Mouse (Mus musculus) forebrain, embryonic 13.5 days (tissue): ENCODE measurements around the gene Ctrc. TPM values are rescaled to one million over a fixed set of nuclear protein-coding genes. Genes with fewer than 3 reads are reported as not detected.

ENCODE experiments used
- ATAC-seq: fragments of 200-750 bp; cut with Nextera tagmentation; 2 replicates; pipeline ENCODE4 v1.8.0; 2017
- H3K27ac ChIP-seq: fragments of 300-500 bp; sonication (generic); 2 replicates; pipeline ENCODE4 v1.5.1; 2015; ENCODE audit warnings: inconsistent platforms, mild to moderate bottlenecking, moderate library complexity
- H3K27me3 ChIP-seq: fragments of 300-500 bp; sonication (generic); 2 replicates; pipeline ENCODE4 v1.6.1; 2015; ENCODE audit warnings: mild to moderate bottlenecking, inconsistent platforms
- H3K36me3 ChIP-seq: fragments of 300-500 bp; sonication (generic); 2 replicates; pipeline ENCODE4 v1.6.1; 2015; ENCODE audit warnings: mild to moderate bottlenecking, inconsistent platforms; ENCODE audit not compliant: poor library complexity, severe bottlenecking
- H3K4me1 ChIP-seq: fragments of 300-500 bp; sonication (generic); 2 replicates; pipeline ENCODE4 v1.6.1; 2015; ENCODE audit warnings: inconsistent platforms
- H3K4me2 ChIP-seq: fragments of 300-500 bp; sonication (generic); 2 replicates; pipeline ENCODE4 v1.6.1; 2015; ENCODE audit warnings: inconsistent platforms, mild to moderate bottlenecking, moderate library complexity
- H3K4me3 ChIP-seq: fragments of 300-500 bp; sonication (generic); 2 replicates; pipeline ENCODE4 v1.5.1; 2015; ENCODE audit warnings: mild to moderate bottlenecking, inconsistent platforms
- H3K9ac ChIP-seq: fragments of 300-500 bp; sonication (generic); 2 replicates; pipeline ENCODE4 v1.6.1; 2015; ENCODE audit warnings: mild to moderate bottlenecking, inconsistent platforms
- H3K9me3 ChIP-seq: fragments of 300-500 bp; sonication (generic); replicated peaks from 2 replicates; pipeline ENCODE4 v1.6.1; 2016; ENCODE audit warnings: inconsistent platforms
- WGBS: fragments of 180-500 bp; shearing (Covaris S2); methylation state at CpG from one replicate; pipeline ENCODE4 v1.1.7; 2015; 5-methylcytosine and 5-hydroxymethylcytosine counted together
- polyA plus RNA-seq: library from polyadenylated mRNA; unstranded; fragments of >200 nt; fragmentation: Nextera tagmentation; extraction: Ambion mirVana; gene quantifications from 2 replicates; pipeline ENCODE4 v1.2.1, GENCODE M21; 2015

Ctrc gene
- polyA plus RNA-seq, 1 experiment from 2014 or later, result not detected

GRCm38 (mm10) chr4:141874601-141875460, 28.7 kb upstream of the Ctrc start, which contains the start of gene Efhd2:
Gene Efhd2 (minus strand): TSS chr4:141874920.
- peak; percentile 92 for ATAC-seq
- peak within 1 kb of the TSS; percentile 52; the same call in 1 of the 2 replicates for H3K27ac ChIP-seq
- peak within 1 kb of the TSS; percentile 91 for H3K9ac ChIP-seq
- H3K9me3 ChIP-seq, result no peaks in the 10 kb centered on the region
- under 1% methylated on average over 51 of the region's 73 CpGs for WGBS
- peaks cover 6% of the 10 kb centered on the region; the same call in 1 of the 2 replicates for H3K36me3 ChIP-seq
- no peaks in the 10 kb centered on the region for H3K27me3 ChIP-seq
- peaks cover 55% of the 10 kb centered on the region for H3K4me1 ChIP-seq
- H3K4me2 ChIP-seq, result peak within 1 kb of the TSS; percentile 94
- peak within 1 kb of the TSS; percentile 79 for H3K4me3 ChIP-seq

- no peak overlapping the region for H3K27ac ChIP-seq
- peak overlapping the region; percentile 94 for H3K4me2 ChIP-seq
- H3K4me3 ChIP-seq, result peak overlapping the region; percentile 79
- peaks cover 6% of the 10 kb centered on the region; the same call in 1 of the 2 replicates for H3K36me3 ChIP-seq
- H3K9me3 ChIP-seq, result no peaks in the 10 kb centered on the region
- ATAC-seq, result peak; percentile 11
- H3K9ac ChIP-seq, result peak overlapping the region; percentile 91
- peaks cover 61% of the 10 kb centered on the region for H3K4me1 ChIP-seq
- H3K27me3 ChIP-seq, result no peaks in the 10 kb centered on the region
- 1% methylated on average over 19 of the region's 19 CpGs for WGBS
These were observed 28.0 kb upstream of the Ctrc start for GRCm38 (mm10) chr4:141874111-141874600.

GRCm38 (mm10) chr4:141872977-141873376, 26.8 kb upstream of the Ctrc start:
- no peak overlapping the region for H3K27ac ChIP-seq
- H3K9ac ChIP-seq, result peak overlapping the region; percentile 91
- H3K9me3 ChIP-seq, result no peaks in the 10 kb centered on the region
- peak overlapping the region; percentile 94 for H3K4me2 ChIP-seq
- H3K27me3 ChIP-seq, result no peaks in the 10 kb centered on the region
- WGBS, result 83% methylated on average over 9 of the region's 9 CpGs
- H3K36me3 ChIP-seq, result peaks cover 6% of the 10 kb centered on the region; the same call in 1 of the 2 replicates
- ATAC-seq, result no peak
- H3K4me3 ChIP-seq, result peak overlapping the region; percentile 79
- peaks cover 71% of the 10 kb centered on the region for H3K4me1 ChIP-seq

GRCm38 (mm10) chr4:141871909-141872308, 25.8 kb upstream of the Ctrc start:
- peak overlapping the region; percentile 94 for H3K4me2 ChIP-seq
- H3K27me3 ChIP-seq, result no peaks in the 10 kb centered on the region
- H3K9me3 ChIP-seq, result no peaks in the 10 kb centered on the region
- ATAC-seq, result no peak
- H3K36me3 ChIP-seq, result peaks cover 6% of the 10 kb centered on the region; the same call in 1 of the 2 replicates
- WGBS, result 59% methylated on average over 9 of the region's 9 CpGs
- peak overlapping the region; percentile 79; the same call in 1 of the 2 replicates for H3K4me3 ChIP-seq
- H3K9ac ChIP-seq, result peak overlapping the region; percentile 58
- peak overlapping the region; percentile 57 for H3K27ac ChIP-seq
- H3K4me1 ChIP-seq, result peaks cover 82% of the 10 kb centered on the region

GRCm38 (mm10) chr4:141871333-141871725, 25.2 kb upstream of the Ctrc start:
- peak overlapping the region; percentile 57; the same call in 1 of the 2 replicates for H3K27ac ChIP-seq
- H3K4me3 ChIP-seq, result no peak overlapping the region
- H3K9me3 ChIP-seq, result no peaks in the 10 kb centered on the region
- 0 out of 2 replicates have a peak overlapping the region, but pooled peaks have one; percentile 58 for H3K9ac ChIP-seq
- H3K36me3 ChIP-seq, result peaks cover 7% of the 10 kb centered on the region; the same call in 1 of the 2 replicates
- H3K4me1 ChIP-seq, result peaks cover 88% of the 10 kb centered on the region
- no peaks in the 10 kb centered on the region for H3K27me3 ChIP-seq
- peak overlapping the region; percentile 94; the same call in 1 of the 2 replicates for H3K4me2 ChIP-seq
- ATAC-seq, result no peak
- 92% methylated on average over 3 of the region's 3 CpGs for WGBS

GRCm38 (mm10) chr4:141870666-141871332, 24.6 kb upstream of the Ctrc start:
- Histone ChIP-seq H3K27me3 (no peaks in the 10 kb centered on the region), H3K9ac (peak overlapping the region; percentile 58), H3K36me3 (peaks cover 11% of the 10 kb centered on the region; the same call in 1 of the 2 replicates), H3K27ac (peak overlapping the region; percentile 27), H3K4me3 (no peak overlapping the region), H3K4me1 (peaks cover 93% of the 10 kb centered on the region), H3K4me2 (peak overlapping the region; percentile 18), H3K9me3 (no peaks in the 10 kb centered on the region)
- no peak for ATAC-seq
- WGBS, result 62% methylated on average over 11 of the region's 11 CpGs

GRCm38 (mm10) chr4:141869436-141870215, 23.5 kb upstream of the Ctrc start:
- H3K27me3 ChIP-seq, result no peaks in the 10 kb centered on the region
- no peak for ATAC-seq
- H3K36me3 ChIP-seq, result peaks cover 18% of the 10 kb centered on the region; the same call in 1 of the 2 replicates
- H3K4me2 ChIP-seq, result no peak overlapping the region
- H3K9ac ChIP-seq, result no peak overlapping the region
- no peaks in the 10 kb centered on the region for H3K9me3 ChIP-seq
- H3K4me1 ChIP-seq, result peaks cover 85% of the 10 kb centered on the region
- H3K27ac ChIP-seq, result peak overlapping the region; percentile 27
- no peak overlapping the region for H3K4me3 ChIP-seq
- WGBS, result 80% methylated on average over 5 of the region's 5 CpGs

- Histone ChIP-seq H3K27ac (peak overlapping the region; percentile 93), H3K4me2 (no peak overlapping the region), H3K36me3 (peaks cover 21% of the 10 kb centered on the region; the same call in 1 of the 2 replicates), H3K4me1 (peaks cover 72% of the 10 kb centered on the region), H3K9me3 (no peaks in the 10 kb centered on the region), H3K4me3 (no peak overlapping the region), H3K27me3 (no peaks in the 10 kb centered on the region), H3K9ac (no peak overlapping the region)
- no peak for ATAC-seq
- WGBS, result 67% methylated on average over 10 of the region's 10 CpGs
These were observed 21.9 kb upstream of the Ctrc start for GRCm38 (mm10) chr4:141868051-141868450.

GRCm38 (mm10) chr4:141867498-141867897, 21.3 kb upstream of the Ctrc start:
- Histone ChIP-seq H3K9ac (peak overlapping the region; percentile 46; the same call in 1 of the 2 replicates), H3K4me3 (no peak overlapping the region; the same call in 1 of the 2 replicates), H3K4me2 (peak overlapping the region; percentile 40), H3K4me1 (peaks cover 66% of the 10 kb centered on the region), H3K9me3 (no peaks in the 10 kb centered on the region), H3K36me3 (peaks cover 21% of the 10 kb centered on the region; the same call in 1 of the 2 replicates), H3K27me3 (no peaks in the 10 kb centered on the region), H3K27ac (peak overlapping the region; percentile 93)
- peak; percentile 44 for ATAC-seq
- 20% methylated on average over 4 of the region's 4 CpGs for WGBS

- peak overlapping the region; percentile 40 for H3K4me2 ChIP-seq
These were observed 20.9 kb upstream of the Ctrc start for GRCm38 (mm10) chr4:141866933-141867490.

GRCm38 (mm10) chr4:141865600-141865999, 19.4 kb upstream of the Ctrc start:
- Histone ChIP-seq H3K9ac (no peak overlapping the region), H3K36me3 (peaks cover 33% of the 10 kb centered on the region), H3K27me3 (no peaks in the 10 kb centered on the region), H3K27ac (peak overlapping the region; percentile 4; the same call in 1 of the 2 replicates), H3K4me1 (peaks cover 47% of the 10 kb centered on the region), H3K9me3 (no peaks in the 10 kb centered on the region), H3K4me3 (no peak overlapping the region), H3K4me2 (no peak overlapping the region)
- WGBS, result 91% methylated on average over 5 of the region's 5 CpGs
- ATAC-seq, result no peak

More at GRCm38 (mm10) chr4:141866933-141867490, 20.9 kb upstream of the Ctrc start:
- Histone ChIP-seq H3K9me3 (no peaks in the 10 kb centered on the region), H3K27ac (peak overlapping the region; percentile 93), H3K4me3 (no peak overlapping the region; the same call in 1 of the 2 replicates), H3K36me3 (peaks cover 25% of the 10 kb centered on the region), H3K27me3 (no peaks in the 10 kb centered on the region), H3K9ac (peak overlapping the region; percentile 46), H3K4me1 (peaks cover 62% of the 10 kb centered on the region)
- peak; percentile 61 for ATAC-seq
- 11% methylated on average over 10 of the region's 10 CpGs for WGBS
